Mouse (Mus musculus): ENCODE data around the gene Camkv. TPM values are rescaled to one million over a fixed set of nuclear protein-coding genes. Genes with fewer than 3 reads are reported as not detected.
A peak's percentile ranks its signal among the peaks of the same experiment; 100 is the strongest.

The Camkv gene
- polyA plus RNA-seq, 1 experiment = 0.01 TPM

GRCm38 (mm10) chr9:107932221-107932620 lies 3.3 kb upstream of the Camkv start:
- H3K27me3 ChIP-seq (ENCODE audit: control insufficient read depth) = peaks cover 60% of the 10 kb centered on the region

GRCm38 (mm10) chr9:107934146-107934545 lies 1.3 kb upstream of the Camkv start:
- Histone ChIP-seq H3K27me3 (ENCODE audit: control insufficient read depth) (peaks cover 64% of the 10 kb centered on the region), H3K9me3 (ENCODE audit: control insufficient read depth, low read length) (no peaks in the 10 kb centered on the region), H3K36me3 (ENCODE audit: control insufficient read depth) (no peaks in the 10 kb centered on the region), H3K4me1 (ENCODE audit: control insufficient read depth) (peaks cover 2% of the 10 kb centered on the region), H3K4me3 (replicated peaks) (no peak overlapping the region)
- TF ChIP-seq GATA1 (IDR thresholded peaks at IDR 0.05; ENCODE audit: low read length) (no peak), TAL1 (IDR thresholded peaks at IDR 0.05; ENCODE audit: low read length) (no peak)

More at GRCm38 (mm10) chr9:107932221-107932620, 3.3 kb upstream of the Camkv start:
- no peak for TF ChIP-seq GATA1 (IDR thresholded peaks at IDR 0.05; ENCODE audit: low read length)
- TF ChIP-seq TAL1 (IDR thresholded peaks at IDR 0.05; ENCODE audit: low read length) = no peak
- no peaks in the 10 kb centered on the region for H3K9me3 ChIP-seq (ENCODE audit: control insufficient read depth, low read length)
- peaks cover 6% of the 10 kb centered on the region for H3K4me1 ChIP-seq (ENCODE audit: control insufficient read depth)
- H3K4me3 ChIP-seq (replicated peaks) = no peak overlapping the region
- H3K36me3 ChIP-seq (ENCODE audit: control insufficient read depth) = no peaks in the 10 kb centered on the region

GRCm38 (mm10) chr9:107935790-107936214 lies 328 bp downstream of the Camkv start:
- Histone ChIP-seq H3K4me1 (ENCODE audit: control insufficient read depth) (peaks cover 10% of the 10 kb centered on the region), H3K27me3 (ENCODE audit: control insufficient read depth) (peaks cover 77% of the 10 kb centered on the region), H3K4me3 (replicated peaks) (no peak overlapping the region), H3K9me3 (ENCODE audit: control insufficient read depth, low read length) (no peaks in the 10 kb centered on the region), H3K36me3 (ENCODE audit: control insufficient read depth) (no peaks in the 10 kb centered on the region)
- TF ChIP-seq GATA1 (IDR thresholded peaks at IDR 0.05; ENCODE audit: low read length) = no peak
- TF ChIP-seq TAL1 (IDR thresholded peaks at IDR 0.05; ENCODE audit: low read length) = no peak

- TF ChIP-seq TAL1 (IDR thresholded peaks at IDR 0.05; ENCODE audit: low read length) = no peak
- TF ChIP-seq GATA1 (IDR thresholded peaks at IDR 0.05; ENCODE audit: low read length) = no peak
- no peak overlapping the region for H3K4me3 ChIP-seq (replicated peaks)
- no peaks in the 10 kb centered on the region for H3K36me3 ChIP-seq (ENCODE audit: control insufficient read depth)
- H3K27me3 ChIP-seq (ENCODE audit: control insufficient read depth) = peaks cover 80% of the 10 kb centered on the region
- H3K4me1 ChIP-seq (ENCODE audit: control insufficient read depth) = peaks cover 10% of the 10 kb centered on the region
- no peaks in the 10 kb centered on the region for H3K9me3 ChIP-seq (ENCODE audit: control insufficient read depth, low read length)
These were observed 845 bp downstream of the Camkv start for GRCm38 (mm10) chr9:107936215-107936822.

GRCm38 (mm10) chr9:107936831-107937230 lies 1.4 kb downstream of the Camkv start:
- no peak overlapping the region for H3K4me3 ChIP-seq (replicated peaks)
- peaks cover 82% of the 10 kb centered on the region for H3K27me3 ChIP-seq (ENCODE audit: control insufficient read depth)
- H3K36me3 ChIP-seq (ENCODE audit: control insufficient read depth) = no peaks in the 10 kb centered on the region
- H3K4me1 ChIP-seq (ENCODE audit: control insufficient read depth) = peaks cover 10% of the 10 kb centered on the region
- no peaks in the 10 kb centered on the region for H3K9me3 ChIP-seq (ENCODE audit: control insufficient read depth, low read length)
- TF ChIP-seq GATA1 (IDR thresholded peaks at IDR 0.05; ENCODE audit: low read length) (no peak), TAL1 (IDR thresholded peaks at IDR 0.05; ENCODE audit: low read length) (no peak)

GRCm38 (mm10) chr9:107947241-107948194 lies 12.0 kb downstream of the Camkv start:
- TF ChIP-seq TAL1 (IDR thresholded peaks at IDR 0.05; ENCODE audit: low read length) (no peak), GATA1 (IDR thresholded peaks at IDR 0.05; ENCODE audit: low read length) (no peak)
- H3K9me3 ChIP-seq (ENCODE audit: control insufficient read depth, low read length) = no peaks in the 10 kb centered on the region
- H3K4me3 ChIP-seq (replicated peaks) = no peak overlapping the region
- H3K4me1 ChIP-seq (ENCODE audit: control insufficient read depth) = peaks cover 27% of the 10 kb centered on the region
- no peaks in the 10 kb centered on the region; the same call in 1 of the 2 replicates for H3K27me3 ChIP-seq (ENCODE audit: control insufficient read depth)
- H3K36me3 ChIP-seq (ENCODE audit: control insufficient read depth) = peaks cover 5% of the 10 kb centered on the region

GRCm38 (mm10) chr9:107949184-107949921 lies 13.9 kb downstream of the Camkv start:
- Histone ChIP-seq H3K9me3 (ENCODE audit: control insufficient read depth, low read length) (no peaks in the 10 kb centered on the region), H3K4me1 (ENCODE audit: control insufficient read depth) (peaks cover 36% of the 10 kb centered on the region), H3K36me3 (ENCODE audit: control insufficient read depth) (peaks cover 21% of the 10 kb centered on the region), H3K27me3 (ENCODE audit: control insufficient read depth) (no peaks in the 10 kb centered on the region; the same call in 1 of the 2 replicates), H3K4me3 (replicated peaks) (no peak overlapping the region)
- TF ChIP-seq TAL1 (IDR thresholded peaks at IDR 0.05; ENCODE audit: low read length) (no peak), GATA1 (IDR thresholded peaks at IDR 0.05; ENCODE audit: low read length) (no peak)

- Histone ChIP-seq H3K9me3 (ENCODE audit: control insufficient read depth, low read length) (no peaks in the 10 kb centered on the region), H3K4me3 (replicated peaks) (peak within 1 kb of the TSS; percentile 84), H3K36me3 (ENCODE audit: control insufficient read depth) (peaks cover 26% of the 10 kb centered on the region), H3K4me1 (ENCODE audit: control insufficient read depth) (peaks cover 36% of the 10 kb centered on the region), H3K27me3 (ENCODE audit: control insufficient read depth) (no peaks in the 10 kb centered on the region; the same call in 1 of the 2 replicates)
- TF ChIP-seq GATA1 (IDR thresholded peaks at IDR 0.05; ENCODE audit: low read length) (no peak), TAL1 (IDR thresholded peaks at IDR 0.05; ENCODE audit: low read length) (no peak)
These were observed 14.4 kb downstream of the Camkv start, which contains the start of gene Traip for GRCm38 (mm10) chr9:107949922-107950235. Traip (plus strand) TSS chr9:107950136.
